Comparison of ENCODE assay signal across 8 mouse cellular contexts in genomic region chr7:141264761-141265410, GRCm38 (mm10). TPM values are rescaled to one million over a fixed set of nuclear protein-coding genes. Genes with fewer than 3 reads are reported as not detected.
DNase-seq lines count a peak whose midpoint lies in the region; ATAC-seq and TF ChIP-seq lines count a peak whose summit lies in the region.

No protein-coding gene starts in this region.

- peak; percentile 62 for DNase-seq in ovary, postnatal 36 days (ENCODE audit: low spot score)
- no peak for DNase-seq in ovary, adult 18-20 months (ENCODE audit: low spot score)
- peak; percentile 24 for DNase-seq in c-Kit-positive CD71-positive TER-119-positive erythroid progenitor cells, embryonic 14.5 days (ENCODE audit: low spot score)
- DNase-seq in heart, postnatal 10 days = peak; percentile 35 to 49
- peak; percentile 63 for DNase-seq in liver
- DNase-seq in midbrain, postnatal 0 days (ENCODE audit: low spot score) = peak; percentile 19
- peak; percentile 55 to 70 for DNase-seq in thymus, postnatal 10 days (ENCODE audit: low spot score in 2 of 2)
- no peak for DNase-seq in left cerebral cortex, postnatal 25 days (ENCODE audit: low spot score in 2 of 2)

- H3K4me2 ChIP-seq in midbrain, postnatal 0 days (ENCODE audit: low read depth, low read length, poor library complexity, severe bottlenecking) = no peak overlapping the region

- TF ChIP-seq CTCF in midbrain, postnatal 0 days (IDR thresholded peaks at IDR 0.05) = peak; percentile 60

- WGBS in midbrain, postnatal 0 days = 33% methylated on average over 12 of the region's 12 CpGs

- no peaks in the 10 kb centered on the region for H3K9me3 ChIP-seq in midbrain, postnatal 0 days (ENCODE audit: low read length)

- no peak overlapping the region for H3K9ac ChIP-seq in midbrain, postnatal 0 days (replicated peaks; ENCODE audit: low read length, poor library complexity, severe bottlenecking)

- no peak overlapping the region for H3K4me3 ChIP-seq in midbrain, postnatal 0 days (ENCODE audit: low read depth, low read length)

- no peaks in the 10 kb centered on the region for H3K4me1 ChIP-seq in midbrain, postnatal 0 days (ENCODE audit: insufficient read depth, low read length)

- peaks cover 43% of the 10 kb centered on the region for H3K36me3 ChIP-seq in midbrain, postnatal 0 days (ENCODE audit: insufficient read depth, low read length)

- intact Hi-C loops in heart, postnatal 10 days (cut with DNase I) = loop anchor here (1.0 kb wide), 1 partner anchor 98 kb away; no protein-coding TSS in a partner anchor
- intact Hi-C loops in left cerebral cortex, postnatal 25 days (cut with DNase I) = loop anchor here (5.0 kb wide), 1 partner anchor 97 kb away; no protein-coding TSS in a partner anchor

- no peak overlapping the region for H3K27ac ChIP-seq in midbrain, postnatal 0 days (ENCODE audit: low read depth, low read length)

- no peaks in the 10 kb centered on the region for H3K27me3 ChIP-seq in midbrain, postnatal 0 days (ENCODE audit: insufficient read depth, low read length)

- ATAC-seq in midbrain, postnatal 0 days (ENCODE audit: low FRiP score) = no peak

RNA-seq across cellular contexts. Expression of gene Irf7, which starts 1.4 kb away (rescaled TPM):
- total RNA-seq in heart, postnatal 10 days (2021) = 1 to 10 TPM; 1.7 TPM
- 3.9 and 4.5 TPM in 2 replicates for total RNA-seq in midbrain, postnatal 0 days (2014; rRNA removed)
- polyA plus RNA-seq in midbrain, postnatal 0 days (2015; fragmentation: Nextera tagmentation; extraction: Ambion mirVana) = 2.8 and 2.9 TPM in 2 replicates
- 1 to 10 TPM in 1 of 2 experiments, under 1 TPM in 1; 0.78 to 1.1 TPM for total RNA-seq in left cerebral cortex, postnatal 25 days (2021)

RNA-seq across cellular contexts. Expression of gene Cdhr5, which starts 11.7 kb away (rescaled TPM):
- total RNA-seq in heart, postnatal 10 days (2021) = not detected
- total RNA-seq in midbrain, postnatal 0 days (2014; rRNA removed) = not detected in 2 replicates
- not detected in 2 replicates for polyA plus RNA-seq in midbrain, postnatal 0 days (2015; fragmentation: Nextera tagmentation; extraction: Ambion mirVana)
- not detected for total RNA-seq in left cerebral cortex, postnatal 25 days (2021)

RNA-seq across cellular contexts. Expression of gene Sct, which starts 14.0 kb away (rescaled TPM):
- under 1 TPM in 1 of 2 experiments, not detected in 1; 0.48 TPM for total RNA-seq in heart, postnatal 10 days (2021)
- 1.5 and 2.5 TPM in 2 replicates for total RNA-seq in midbrain, postnatal 0 days (2014; rRNA removed)
- 3.3 and 4.3 TPM in 2 replicates for polyA plus RNA-seq in midbrain, postnatal 0 days (2015; fragmentation: Nextera tagmentation; extraction: Ambion mirVana)
- not detected for total RNA-seq in left cerebral cortex, postnatal 25 days (2021)

RNA-seq across cellular contexts. Expression of gene Drd4, which starts 26.9 kb away (rescaled TPM):
- total RNA-seq in heart, postnatal 10 days (2021) = not detected
- 0.55 and 0.61 TPM in 2 replicates for total RNA-seq in midbrain, postnatal 0 days (2014; rRNA removed)
- polyA plus RNA-seq in midbrain, postnatal 0 days (2015; fragmentation: Nextera tagmentation; extraction: Ambion mirVana) = 0.73 and 0.98 TPM in 2 replicates
- total RNA-seq in left cerebral cortex, postnatal 25 days (2021) = under 1 TPM; 0.41 to 0.66 TPM

RNA-seq across cellular contexts. Expression of gene Phrf1, which starts 36.3 kb away (rescaled TPM):
- total RNA-seq in heart, postnatal 10 days (2021) = 10 to 100 TPM; 46.1 to 47.4 TPM
- 46.3 and 54.6 TPM in 2 replicates for total RNA-seq in midbrain, postnatal 0 days (2014; rRNA removed)
- 35.1 and 39.5 TPM in 2 replicates for polyA plus RNA-seq in midbrain, postnatal 0 days (2015; fragmentation: Nextera tagmentation; extraction: Ambion mirVana)
- total RNA-seq in left cerebral cortex, postnatal 25 days (2021) = 10 to 100 TPM; 75.5 to 76.4 TPM

Comparison
In these comparisons a context has a peak if more than half of its experiments do, and no peak if none do; other contexts are left out.
1. DNase-seq: peak in ovary, postnatal 36 days (single experiment), c-Kit-positive CD71-positive TER-119-positive erythroid progenitor cells, embryonic 14.5 days (single experiment), heart, postnatal 10 days (2 of 2), liver (single experiment), midbrain, postnatal 0 days (single experiment) and thymus, postnatal 10 days (2 of 2); none in ovary, adult 18-20 months (single experiment) and left cerebral cortex, postnatal 25 days (0 of 2).